Mouse (Mus musculus): ENCODE measurements around the gene Scp2.

Scp2 gene

DNA sequence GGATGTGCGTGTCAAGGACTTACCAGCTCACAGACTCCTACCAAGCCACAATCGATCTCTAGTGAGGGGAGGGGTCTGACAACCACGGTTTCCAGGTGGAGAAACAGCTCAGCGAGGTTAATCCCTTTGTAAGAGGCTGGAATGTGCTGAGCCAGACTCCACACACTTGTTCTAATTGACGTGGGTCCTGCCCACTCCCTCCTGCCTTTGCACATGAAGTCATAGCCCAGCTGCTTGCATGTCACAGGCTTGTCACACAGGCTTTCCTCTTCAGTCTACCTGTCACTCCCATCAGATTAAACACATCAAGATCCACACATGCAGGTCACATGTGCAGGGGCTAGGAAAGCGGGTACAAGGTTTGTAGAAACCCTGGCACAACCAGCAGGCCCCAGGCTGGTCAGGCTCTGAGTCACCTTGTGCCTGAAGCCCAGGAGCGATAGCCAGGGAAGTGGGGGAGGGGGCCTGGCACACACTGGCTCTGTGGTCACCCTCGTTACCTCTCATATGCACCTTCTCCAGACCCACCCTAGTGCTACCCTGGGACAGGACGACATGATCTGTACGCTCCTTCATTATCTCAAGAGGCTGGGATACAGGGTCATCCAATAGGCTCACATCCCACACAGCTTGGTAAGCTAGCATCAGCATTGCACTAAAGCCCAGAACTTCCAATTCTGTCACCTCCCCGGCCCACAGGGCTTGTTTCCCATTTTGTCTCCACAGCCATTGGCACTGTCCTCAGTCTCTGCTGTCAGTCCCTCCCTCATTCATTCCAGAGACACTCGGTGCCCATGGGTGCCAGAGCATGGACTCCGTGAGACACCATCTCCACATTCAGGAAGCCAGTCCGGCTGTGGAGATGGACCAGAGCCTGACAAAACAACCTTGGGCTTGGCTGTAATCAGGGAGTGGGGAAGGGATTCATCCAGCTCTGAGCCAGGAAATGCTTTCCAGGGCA lies 125.6 kb downstream of the Scp2 start:
- DNase-seq (ENCODE audit: inconsistent ontology term): peak; percentile 80

DNA sequence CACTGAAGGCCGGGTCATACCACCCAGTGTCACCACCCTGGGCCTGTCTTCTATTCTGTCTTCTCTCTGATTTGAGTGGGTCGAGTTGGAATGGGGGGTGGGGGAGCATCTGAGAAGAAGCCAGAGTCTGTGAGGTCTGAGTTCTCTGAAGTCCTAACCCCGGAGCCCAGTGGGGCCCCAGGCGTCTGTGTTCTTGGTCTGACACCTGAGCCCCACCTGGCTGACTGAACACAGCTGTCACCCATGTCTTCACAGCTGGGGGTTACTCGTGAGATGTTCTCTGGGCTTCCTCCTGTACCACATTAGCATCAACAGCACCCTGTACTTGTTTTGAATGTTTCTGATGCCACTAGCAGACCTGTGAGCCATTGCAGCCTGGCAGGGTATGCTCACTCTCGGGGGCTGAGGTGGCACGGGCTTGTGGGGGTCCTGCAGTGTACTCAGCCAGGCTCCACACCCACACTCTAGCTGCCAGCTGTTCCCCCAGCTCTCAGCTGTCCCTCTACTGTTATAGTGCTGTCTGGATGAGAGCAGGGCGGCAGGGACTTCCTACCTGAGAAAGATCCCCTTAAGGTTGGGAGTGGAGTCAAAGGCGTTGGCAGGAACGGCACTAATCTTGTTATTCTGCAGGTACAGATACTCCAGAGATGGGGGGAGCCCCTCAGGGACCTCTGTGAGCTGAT lies 126.4 kb downstream of the Scp2 start:
- DNase-seq (ENCODE audit: inconsistent ontology term): no peak

DNA sequence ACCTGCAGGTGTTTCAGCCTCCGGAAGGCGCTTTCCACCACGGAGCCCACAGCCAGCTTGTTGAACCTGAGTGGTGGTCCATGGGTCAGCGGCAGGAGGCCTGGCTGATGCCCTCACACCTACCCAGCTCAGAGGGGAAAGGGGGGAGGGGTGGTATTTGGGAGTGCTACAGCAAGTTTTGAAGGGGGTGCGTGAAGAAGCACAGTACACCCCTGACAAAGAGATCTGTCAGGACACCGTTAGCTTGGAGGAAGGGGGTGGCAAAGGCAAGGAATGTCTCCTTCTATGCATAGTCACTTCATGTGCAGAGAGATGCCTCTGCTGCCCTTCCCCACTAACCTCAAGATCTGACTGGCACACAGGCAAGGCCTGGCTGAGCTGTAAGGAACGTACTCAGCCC lies 127.0 kb downstream of the Scp2 start:
- DNase-seq (ENCODE audit: inconsistent ontology term): no peak

DNA sequence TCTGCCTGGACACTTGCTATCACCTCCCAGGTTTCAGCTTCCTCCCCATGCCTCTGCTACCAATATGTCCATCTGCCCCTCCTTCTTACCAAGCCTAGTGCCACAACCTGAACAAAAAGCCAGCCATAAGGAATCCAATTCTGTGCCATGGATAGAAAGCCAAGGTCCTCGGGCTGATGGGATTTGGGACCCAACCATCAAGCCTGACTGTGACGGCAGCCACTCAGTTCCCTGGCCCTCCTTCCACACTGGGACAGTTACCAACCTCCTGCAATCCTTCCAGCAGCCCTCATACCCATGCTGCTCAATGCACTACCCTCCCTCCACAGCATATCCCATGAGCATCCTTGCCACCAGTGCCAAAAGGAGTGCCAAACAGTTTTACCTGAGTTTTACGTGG lies 128.5 kb downstream of the Scp2 start:
- no peak for DNase-seq (ENCODE audit: inconsistent ontology term)

DNA sequence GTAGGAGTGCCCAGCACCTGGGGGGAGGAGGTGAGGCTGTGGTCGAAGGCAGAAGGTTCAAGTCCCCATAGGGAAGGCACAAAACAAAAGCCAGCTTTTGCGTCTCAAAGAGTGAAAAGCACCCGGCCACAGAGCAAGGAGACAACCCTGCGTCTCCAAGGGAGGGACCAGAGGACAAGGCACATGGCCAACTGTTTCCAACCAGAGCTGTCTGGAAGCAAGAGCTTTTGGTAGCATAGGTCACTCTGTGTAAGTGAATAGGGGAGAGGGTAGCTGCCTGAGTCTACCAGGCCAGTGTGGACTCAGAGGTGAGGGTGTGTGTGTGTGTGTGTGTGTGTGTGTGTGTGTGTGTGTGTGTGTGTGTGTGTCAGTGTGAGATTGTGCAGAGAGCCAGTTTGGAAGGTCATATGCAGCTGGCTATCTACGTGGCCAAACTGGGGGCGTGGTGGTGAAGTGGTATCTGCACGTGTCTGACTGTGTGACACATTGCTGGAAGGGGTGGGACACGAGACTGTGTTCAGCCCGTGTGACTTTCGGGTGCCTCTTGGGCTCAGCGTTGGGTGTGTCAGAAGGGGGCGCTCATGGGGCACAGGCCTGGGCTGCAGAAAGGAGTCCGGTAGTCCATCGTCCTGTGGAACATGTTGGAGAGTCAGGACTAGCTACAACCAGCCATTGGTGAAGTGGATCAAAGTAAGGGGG lies 129.6 kb downstream of the Scp2 start:
- no peak for DNase-seq (ENCODE audit: inconsistent ontology term)

DNA sequence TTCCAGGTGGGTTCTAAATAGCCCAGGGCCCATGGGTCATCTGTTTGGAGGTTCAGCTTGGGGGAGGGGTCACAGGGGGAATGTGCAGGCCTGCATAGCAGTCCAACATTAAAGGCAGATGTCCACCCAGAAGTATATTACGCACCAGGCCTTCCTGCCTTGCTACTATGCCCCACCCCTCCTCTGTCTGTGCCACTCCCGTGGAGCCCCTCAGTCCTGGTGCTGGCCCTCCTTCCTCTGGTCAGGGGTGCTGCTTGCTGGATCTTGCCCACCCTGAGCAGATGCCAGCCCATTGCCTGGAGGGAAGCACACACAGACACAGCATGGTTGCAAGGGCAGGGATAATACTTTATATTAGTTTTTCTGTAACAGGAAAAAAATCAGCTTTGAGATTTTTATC lies 130.3 kb downstream of the Scp2 start:
- DNase-seq (ENCODE audit: inconsistent ontology term): no peak

DNA sequence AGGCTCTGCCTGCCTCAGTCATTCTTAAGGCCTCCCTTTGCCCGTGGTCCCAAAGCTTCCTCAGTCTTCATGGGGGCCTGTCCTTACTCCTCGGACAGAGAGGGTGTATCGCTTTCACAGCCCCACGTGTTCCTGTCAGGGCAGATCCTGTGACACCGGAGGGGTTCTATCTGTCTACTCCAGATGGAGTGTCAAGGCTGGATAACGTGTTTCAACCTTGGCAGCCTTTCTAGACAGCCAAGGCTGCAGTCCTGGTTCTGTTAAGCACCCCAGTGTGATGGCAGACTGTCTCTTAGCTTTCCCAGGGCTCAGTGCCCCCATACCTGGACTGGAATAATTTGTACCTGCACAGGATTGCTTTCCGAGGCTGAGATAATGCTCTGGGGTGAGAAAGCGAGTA lies 136.3 kb downstream of the Scp2 start:
- no peak for DNase-seq (ENCODE audit: inconsistent ontology term)

DNA sequence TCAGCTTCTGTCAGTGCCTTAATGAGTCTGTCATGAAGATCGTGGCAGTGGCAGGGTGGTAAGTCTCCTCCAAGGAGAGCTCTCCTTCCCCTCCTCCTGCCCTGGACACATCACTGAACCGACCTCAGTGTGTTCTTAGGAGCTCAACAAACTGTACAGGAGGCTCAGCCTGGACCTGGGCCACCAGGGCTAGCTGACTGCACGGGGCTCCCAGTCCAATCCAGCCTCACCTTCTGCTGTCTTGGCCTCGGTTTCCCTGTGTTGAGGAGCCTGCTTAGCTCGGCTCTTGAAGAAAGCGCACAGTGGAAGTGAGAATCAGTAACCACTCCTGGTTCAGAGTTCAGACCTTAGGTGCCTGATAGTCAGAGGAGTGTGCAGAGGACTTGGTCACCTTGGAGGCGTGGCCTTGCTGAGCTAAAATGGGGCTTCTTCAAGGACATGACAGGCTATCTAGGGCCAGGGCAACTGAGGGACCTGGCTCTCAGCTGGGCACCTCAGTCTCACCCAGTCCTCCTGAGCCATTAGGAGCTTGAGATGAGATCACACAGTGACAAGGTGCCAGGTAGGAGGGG lies 137.2 kb downstream of the Scp2 start:
- DNase-seq (ENCODE audit: inconsistent ontology term): no peak

DNA sequence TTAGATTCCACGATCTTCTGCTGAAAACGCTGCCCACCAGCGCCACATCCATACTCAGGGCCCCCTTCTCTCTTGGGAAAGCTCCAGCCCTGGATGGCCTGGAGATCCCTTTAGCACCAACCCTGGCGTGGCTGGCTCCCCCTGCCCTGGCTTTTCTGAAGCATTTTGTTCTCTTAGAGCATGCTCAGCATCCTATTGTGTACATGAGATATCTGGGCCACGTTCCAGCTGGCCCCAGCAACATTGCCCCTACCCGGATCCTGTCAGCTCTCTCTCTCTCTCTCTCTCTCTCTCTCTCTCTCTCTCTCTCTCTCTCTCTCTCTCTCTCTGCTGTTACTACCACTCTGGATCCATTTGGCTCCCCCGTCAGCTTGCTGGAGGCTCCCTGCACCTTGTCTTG lies 139.5 kb downstream of the Scp2 start:
- peak; percentile 70 for DNase-seq (ENCODE audit: inconsistent ontology term)

DNA sequence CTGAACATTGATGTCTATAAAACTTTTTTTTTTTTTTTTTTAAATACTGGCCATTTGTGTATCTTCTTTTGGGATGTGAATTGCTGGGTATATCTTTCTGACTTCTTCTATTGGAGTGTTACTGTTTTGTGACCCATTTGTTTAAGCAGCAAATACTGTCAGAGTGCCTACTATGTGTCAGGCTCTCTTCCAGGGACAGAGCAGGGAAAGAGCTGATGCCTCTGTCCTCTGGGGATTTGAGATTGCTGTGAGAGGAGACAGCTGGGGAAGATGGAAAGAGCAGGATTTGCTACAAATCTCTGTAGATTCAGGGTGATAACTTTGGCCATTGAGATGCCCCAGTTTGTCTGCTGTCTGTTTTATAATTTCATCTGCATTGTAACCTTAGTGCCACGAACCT lies 145.4 kb downstream of the Scp2 start:
- no peak for DNase-seq (ENCODE audit: inconsistent ontology term)

DNA sequence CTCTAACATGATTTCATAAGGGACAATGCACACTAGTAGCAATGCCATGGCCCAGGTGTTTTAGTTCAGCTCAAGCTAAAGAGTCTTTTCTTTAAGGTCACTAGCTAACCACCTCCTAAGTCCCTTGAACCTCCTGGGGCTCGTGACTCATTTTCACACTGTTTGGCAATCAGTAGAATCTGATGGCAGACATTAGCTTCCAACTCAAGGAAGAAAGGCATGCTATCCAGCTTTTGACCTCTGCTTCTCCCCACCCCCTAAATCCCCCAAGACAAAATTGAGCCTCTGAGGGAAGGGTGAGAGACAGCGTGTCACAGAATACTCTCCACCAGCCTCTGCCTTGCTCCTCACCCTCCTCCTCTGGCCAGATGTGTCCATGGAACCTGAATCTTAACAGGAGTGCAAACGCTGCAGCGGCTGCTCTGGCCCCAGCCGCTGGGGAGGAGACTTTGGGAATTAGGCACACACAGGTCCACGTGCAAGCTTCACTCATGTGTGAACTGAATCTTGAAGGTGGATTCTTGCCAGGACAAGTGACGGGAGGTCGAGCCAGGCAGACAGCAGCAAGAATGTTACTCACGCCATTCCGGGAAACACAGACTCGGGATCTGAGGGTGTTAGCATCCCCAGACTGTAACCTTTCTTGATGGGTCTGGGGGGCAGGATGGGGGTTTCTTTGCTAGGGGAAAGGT lies 146.0 kb downstream of the Scp2 start:
- peak; percentile 85 for DNase-seq (ENCODE audit: inconsistent ontology term)

DNA sequence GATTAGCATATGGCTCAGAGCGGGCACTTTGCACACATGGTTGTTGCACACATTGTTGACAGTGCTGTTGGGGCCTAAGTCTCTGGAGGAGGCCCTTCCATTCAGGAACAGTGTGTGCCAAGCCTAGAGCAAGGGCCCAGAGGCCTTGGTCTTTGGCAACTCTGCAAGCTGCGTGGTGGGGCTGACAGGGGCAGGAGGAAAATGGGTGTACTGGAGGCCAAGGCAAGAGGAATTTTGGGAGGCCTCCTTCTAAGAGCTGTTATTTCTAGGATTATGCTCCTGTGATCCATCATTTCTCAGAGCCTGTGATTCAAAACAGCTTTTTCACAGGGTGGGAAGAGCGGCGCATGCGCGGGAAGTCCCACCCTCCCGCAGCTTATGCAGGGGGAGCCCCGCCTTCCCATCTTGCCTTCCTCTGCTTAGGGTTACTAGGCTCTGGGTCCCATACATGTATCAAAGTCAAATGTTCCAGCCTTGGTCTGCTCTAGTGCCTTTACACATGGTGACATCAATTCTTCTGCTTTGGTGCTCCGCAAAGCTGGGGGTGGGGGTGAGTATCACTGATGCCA lies 148.3 kb downstream of the Scp2 start:
- no peak for DNase-seq (ENCODE audit: inconsistent ontology term)

DNA sequence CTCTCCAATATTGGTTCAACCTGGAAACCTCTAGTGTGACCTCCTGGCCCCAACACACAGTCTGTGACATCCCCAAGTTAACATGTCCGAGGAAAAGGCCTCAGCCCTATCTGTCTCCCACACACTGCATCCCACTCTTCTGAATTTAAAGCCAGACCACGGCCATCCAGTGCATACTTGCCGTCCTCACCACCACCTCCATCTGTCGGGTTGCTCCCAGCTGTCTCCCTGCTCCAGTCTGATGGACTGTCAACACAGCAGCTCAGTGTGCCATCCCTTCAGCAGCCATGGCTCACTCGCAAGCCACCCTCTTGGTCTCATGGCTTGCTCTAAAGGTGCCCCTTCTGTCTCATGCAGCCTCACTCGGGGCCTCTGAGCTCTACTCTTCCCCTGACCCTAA lies 149.1 kb downstream of the Scp2 start:
- DNase-seq (ENCODE audit: inconsistent ontology term): no peak

DNA sequence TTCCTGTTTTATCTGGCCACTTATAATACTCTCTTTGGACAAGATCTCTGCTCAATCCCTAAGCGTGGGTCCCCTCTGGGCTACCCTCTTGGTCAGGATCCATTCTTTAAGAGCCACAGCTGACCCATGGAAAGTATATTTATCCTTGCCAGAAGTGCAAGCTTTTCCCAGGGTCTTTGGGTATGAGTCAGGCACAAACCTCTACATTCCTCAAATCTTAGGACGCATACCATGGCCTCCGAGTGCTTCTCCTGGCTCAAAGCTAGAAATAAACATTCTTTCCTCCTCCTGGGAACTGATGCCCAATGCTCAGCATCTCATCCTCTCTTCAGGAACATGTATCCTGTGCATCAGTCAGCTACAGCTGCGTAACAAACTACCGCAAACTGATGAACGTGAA lies 149.8 kb downstream of the Scp2 start:
- DNase-seq (ENCODE audit: inconsistent ontology term): peak; percentile 69

Data from Muller cell, postnatal 12 days (primary cell).